In the genomic region with DNA sequence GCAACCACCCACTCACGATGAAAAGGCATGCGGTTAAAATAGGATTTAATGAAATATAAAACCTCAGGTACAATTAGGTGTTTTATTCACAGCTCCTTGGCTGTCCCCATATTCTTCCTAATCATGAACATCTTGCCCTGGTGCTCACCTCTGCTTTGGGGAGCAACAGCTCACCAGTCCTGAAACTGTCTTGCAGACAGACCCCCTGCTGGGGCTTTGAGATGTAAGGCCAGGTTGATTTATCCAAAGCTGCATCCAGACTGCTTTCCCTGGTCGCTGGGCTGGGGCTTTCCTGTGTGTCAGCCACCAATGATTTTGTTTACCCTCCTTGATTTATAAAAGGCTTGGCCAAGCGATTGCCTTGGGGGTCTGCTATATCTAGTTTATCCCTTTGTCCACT, we compare ENCODE assay signal across 18 mouse cellular contexts.
"Had no signal": no experiment of that assay in that cellular context is flagged by ENCODE, and none has a peak within 500 bp of the region (broad histone marks: within the 10 kb centered on the region; RNA-seq: fewer than 3 reads in every experiment).

No protein-coding gene starts in this region.

- ATAC-seq: midbrain, embryonic 13.5 days; midbrain, embryonic 16.5 days had no signal

- H3K4me1 ChIP-seq: midbrain, embryonic 13.5 days; neural tube, embryonic 13.5 days; neural tube, embryonic 15.5 days had no signal

- H3K4me3 ChIP-seq: midbrain, embryonic 10.5 days; midbrain, embryonic 13.5 days; myocyte; neural tube, embryonic 13.5 days; neural tube, embryonic 15.5 days had no signal

- H3K27ac ChIP-seq: midbrain, embryonic 10.5 days; midbrain, embryonic 13.5 days; neural tube, embryonic 13.5 days; neural tube, embryonic 15.5 days had no signal

- H3K36me3 ChIP-seq: midbrain, embryonic 10.5 days; midbrain, embryonic 13.5 days; neural tube, embryonic 13.5 days; neural tube, embryonic 15.5 days had no signal

- H3K27me3 ChIP-seq: midbrain, embryonic 13.5 days; neural tube, embryonic 13.5 days; neural tube, embryonic 15.5 days had no signal

- H3K4me2 ChIP-seq: lung, embryonic 14.5 days; midbrain, embryonic 13.5 days; neural tube, embryonic 13.5 days; neural tube, embryonic 15.5 days had no signal

- DNase-seq: lung, adult 18-20 months; lung, embryonic 14.5 days; lung, postnatal 10 days; lung, postnatal 4 days; retina, postnatal 1 day; right cerebral cortex, adult 18-20 months; right cerebral cortex, postnatal 25 days; right cerebral cortex, postnatal 4 days; spleen, adult 18-20 months; thymus, adult 18-20 months; thymus, postnatal 14 days; thymus, postnatal 36 days had no signal

- H3K9me3 ChIP-seq: neural tube, embryonic 13.5 days had no signal

- H3K9ac ChIP-seq: lung, embryonic 14.5 days; midbrain, embryonic 13.5 days; neural tube, embryonic 13.5 days; neural tube, embryonic 15.5 days had no signal
